Mouse (Mus musculus) E14TG2a.4 (cell line): Measurements from ENCODE around the gene Mcpt1.
"Not testable (repeated sequence)": the region's sequence is repeated elsewhere in the genome, so short reads cannot be mapped to it uniquely, and the experiment has no call there.

Source experiments
- CTCF ChIP-seq: conservative IDR thresholded peaks from 2 replicates; pipeline ENCODE4 v1.5.1; 2014; ENCODE audit warnings: low read length
- NANOG ChIP-seq: IDR thresholded peaks from 2 replicates; pipeline ENCODE4 v1.6.1; 2014; ENCODE audit warnings: borderline replicate concordance, low read length, mixed read lengths

GRCm38 (mm10) chr14:55987464-55987863 is 30.3 kb upstream of the Mcpt1 start:
- TF ChIP-seq CTCF, NANOG: not testable (repeated sequence)
